Mouse (Mus musculus) liver, embryonic 15.5 days (tissue): ENCODE measurements at regions not wholly inside any gene's neighbourhood (a gene's known extent, or its start where the extent isn't known, plus 50 kb on each side); places are given as distances from the start of the nearest gene placed in this dataset.

Experiments
- ATAC-seq: fragments of 200-750 bp; cut with Nextera tagmentation; 2 replicates; pipeline ENCODE4 v1.8.0; 2017; ENCODE audit warnings: moderate number of reproducible peaks, mild to moderate bottlenecking, moderate library complexity; ENCODE audit not compliant: insufficient read depth
- H3K27ac ChIP-seq: fragments of 300-500 bp; sonication (generic); replicated peaks from 2 replicates; pipeline ENCODE4 v1.5.1; 2015; ENCODE audit warnings: mild to moderate bottlenecking, inconsistent platforms
- H3K27me3 ChIP-seq: fragments of 300-500 bp; sonication (generic); 2 replicates; pipeline ENCODE4 v1.6.1; 2015; ENCODE audit warnings: mild to moderate bottlenecking, inconsistent platforms
- H3K36me3 ChIP-seq: fragments of 300-500 bp; sonication (generic); replicated peaks from 2 replicates; pipeline ENCODE4 v1.6.1; 2015; ENCODE audit warnings: moderate library complexity, mild to moderate bottlenecking, inconsistent platforms
- H3K4me1 ChIP-seq: fragments of 300-500 bp; sonication (generic); replicated peaks from 2 replicates; pipeline ENCODE4 v1.6.1; 2015; ENCODE audit warnings: inconsistent platforms
- H3K4me2 ChIP-seq: fragments of 300-500 bp; sonication (generic); 2 replicates; pipeline ENCODE4 v1.6.1; 2015; ENCODE audit warnings: moderate library complexity, mild to moderate bottlenecking, inconsistent platforms
- H3K4me3 ChIP-seq: fragments of 300-500 bp; sonication (generic); replicated peaks from 2 replicates; pipeline ENCODE4 v1.5.1; 2015; ENCODE audit warnings: mild to moderate bottlenecking, inconsistent platforms
- H3K9ac ChIP-seq: fragments of 300-500 bp; sonication (generic); 2 replicates; pipeline ENCODE4 v1.6.1; 2015; ENCODE audit warnings: moderate library complexity, mild to moderate bottlenecking, inconsistent platforms
- H3K9me3 ChIP-seq: fragments of 300-500 bp; sonication (generic); replicated peaks from 2 replicates; pipeline ENCODE4 v1.6.1; 2016; ENCODE audit warnings: inconsistent platforms
- WGBS: fragments of 180-500 bp; shearing (Covaris S2); methylation state at CpG from one replicate; pipeline ENCODE4 v1.1.7; 2015; ENCODE audit warnings: mixed read lengths; ENCODE audit not compliant: insufficient replicate concordance; 5-methylcytosine and 5-hydroxymethylcytosine counted together

DNA sequence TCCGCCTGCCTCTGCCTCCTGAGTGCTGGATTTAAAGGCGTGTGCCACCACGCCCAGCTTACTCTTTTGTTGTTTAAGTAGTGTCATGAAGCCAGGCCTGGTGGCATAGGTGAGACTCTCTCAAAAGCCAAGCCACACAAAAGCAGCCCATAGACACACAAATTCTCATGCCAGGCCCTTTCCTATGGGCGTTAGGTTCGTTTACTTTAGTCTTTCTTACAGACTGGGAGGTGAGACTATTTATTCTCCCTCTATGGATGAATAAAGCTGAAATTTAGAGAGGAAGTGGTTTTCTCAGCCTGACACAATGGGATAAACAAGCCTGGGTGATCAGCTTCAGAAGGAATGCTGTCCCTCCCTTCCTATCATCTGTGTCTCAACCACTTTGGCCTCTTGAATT, 243.0 kb downstream of the Gm45692 start:
- Histone ChIP-seq H3K4me3 (no peak overlapping the region), H3K4me1 (no peaks in the 10 kb centered on the region), H3K4me2 (no peak overlapping the region), H3K36me3 (no peaks in the 10 kb centered on the region), H3K27ac (no peak overlapping the region), H3K9me3 (no peaks in the 10 kb centered on the region), H3K9ac (no peak overlapping the region), H3K27me3 (no peaks in the 10 kb centered on the region)
- WGBS = 57% methylated on average over 5 of the region's 5 CpGs
- ATAC-seq = no peak

DNA sequence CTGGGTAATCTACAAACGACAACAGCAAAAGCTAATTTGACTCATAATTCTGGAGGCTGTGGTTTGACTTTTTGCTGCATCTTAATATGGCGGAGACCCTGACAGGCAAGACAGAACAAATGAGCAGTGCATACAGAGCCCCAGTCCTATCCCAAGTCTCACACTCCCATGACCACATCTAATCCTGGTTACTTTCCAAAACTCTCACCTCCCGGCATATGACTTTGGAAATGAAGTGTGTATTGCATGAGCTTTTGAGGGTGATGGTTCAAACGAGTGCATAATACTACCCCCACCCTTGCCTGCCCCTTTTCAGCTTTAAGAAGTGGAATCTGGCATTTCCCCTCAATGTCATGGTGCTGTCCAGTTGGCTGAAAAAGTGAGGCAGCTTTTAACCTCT, 244.3 kb downstream of the Gm45692 start:
- no peak overlapping the region for H3K4me2 ChIP-seq
- H3K27me3 ChIP-seq = no peaks in the 10 kb centered on the region
- no peak overlapping the region for H3K4me3 ChIP-seq
- H3K27ac ChIP-seq = no peak overlapping the region
- H3K9me3 ChIP-seq = no peaks in the 10 kb centered on the region
- WGBS = 67% methylated on average over 4 of the region's 4 CpGs
- no peaks in the 10 kb centered on the region for H3K4me1 ChIP-seq
- H3K9ac ChIP-seq = no peak overlapping the region
- no peak for ATAC-seq
- no peaks in the 10 kb centered on the region for H3K36me3 ChIP-seq

DNA sequence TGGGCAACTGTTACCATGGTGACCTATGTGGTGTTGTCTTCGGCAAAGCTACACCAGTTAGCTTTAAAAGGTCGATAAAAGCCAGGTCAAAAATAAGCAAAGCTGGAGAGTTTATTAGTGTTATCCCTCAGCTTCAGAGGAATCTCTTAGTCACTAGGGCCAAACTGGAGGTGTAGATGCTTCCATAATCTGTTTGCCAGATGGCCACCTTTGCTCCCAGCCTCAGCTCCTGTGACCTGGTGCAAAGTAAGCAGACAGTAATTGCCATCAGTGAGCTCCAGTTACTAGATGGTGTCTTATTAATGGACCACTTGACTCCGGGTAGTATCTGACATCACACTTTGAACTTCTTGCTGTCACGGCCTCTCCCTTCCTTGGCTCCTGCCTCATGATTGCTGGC, 245.3 kb downstream of the Gm45692 start:
- no peaks in the 10 kb centered on the region for H3K9me3 ChIP-seq
- no peak for ATAC-seq
- H3K9ac ChIP-seq = no peak overlapping the region
- H3K4me3 ChIP-seq = no peak overlapping the region
- no peak overlapping the region for H3K27ac ChIP-seq
- no peaks in the 10 kb centered on the region for H3K4me1 ChIP-seq
- WGBS = 45% methylated on average over 4 of the region's 4 CpGs
- no peaks in the 10 kb centered on the region for H3K36me3 ChIP-seq
- no peak overlapping the region for H3K4me2 ChIP-seq
- H3K27me3 ChIP-seq = no peaks in the 10 kb centered on the region

DNA sequence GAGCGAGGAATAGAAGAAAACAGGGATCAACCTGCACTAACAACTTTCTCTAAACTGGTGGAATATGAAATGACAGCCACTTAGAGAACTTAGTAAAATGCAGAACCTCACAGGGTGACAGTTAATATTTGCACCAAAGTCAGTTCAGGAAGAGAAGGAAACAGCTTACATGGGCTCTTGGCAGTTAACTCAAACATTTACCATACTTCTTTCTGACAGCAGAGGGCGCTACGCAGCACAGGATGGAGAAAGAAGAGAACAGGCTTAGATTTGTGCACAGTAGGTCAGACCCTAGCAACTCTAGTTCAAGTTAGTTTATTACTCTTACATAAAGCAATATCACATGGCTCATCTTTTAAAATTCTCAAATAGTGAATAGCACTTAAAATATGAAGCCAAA, 261.3 kb downstream of the Gm45692 start:
- no peak overlapping the region for H3K27ac ChIP-seq
- ATAC-seq = no peak
- no peaks in the 10 kb centered on the region for H3K4me1 ChIP-seq
- H3K36me3 ChIP-seq = no peaks in the 10 kb centered on the region
- H3K9me3 ChIP-seq = no peaks in the 10 kb centered on the region
- H3K27me3 ChIP-seq = no peaks in the 10 kb centered on the region
- H3K4me2 ChIP-seq = no peak overlapping the region
- no peak overlapping the region for H3K9ac ChIP-seq
- no peak overlapping the region for H3K4me3 ChIP-seq
- 19% methylated on average over 3 of the region's 3 CpGs for WGBS

DNA sequence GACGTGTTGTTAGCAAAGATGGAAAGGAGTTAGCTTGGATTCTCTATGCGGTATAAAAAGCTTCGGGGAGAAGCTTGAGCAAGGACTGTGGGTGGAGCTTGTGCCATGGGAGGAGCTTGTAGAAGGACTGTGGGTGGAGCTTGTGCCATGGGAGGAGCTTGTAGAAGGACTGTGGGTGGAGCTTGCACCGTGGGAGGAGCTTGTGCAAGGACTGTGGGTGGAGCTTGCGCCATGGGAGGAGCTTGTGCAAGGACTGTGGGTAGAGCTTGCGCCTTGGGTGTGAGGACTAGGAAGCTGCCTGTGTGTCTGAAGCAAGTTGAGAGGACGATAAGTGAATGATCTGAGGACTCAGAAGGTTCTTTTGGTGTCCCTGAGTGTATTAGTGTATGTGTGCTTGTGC, 263.1 kb downstream of the Gm45692 start:
- no peak for ATAC-seq
- WGBS = 66% methylated on average over 7 of the region's 7 CpGs
- Histone ChIP-seq H3K4me1 (no peaks in the 10 kb centered on the region), H3K9me3 (no peaks in the 10 kb centered on the region), H3K4me2 (no peak overlapping the region), H3K36me3 (no peaks in the 10 kb centered on the region), H3K27me3 (no peaks in the 10 kb centered on the region), H3K27ac (no peak overlapping the region), H3K9ac (no peak overlapping the region), H3K4me3 (no peak overlapping the region)

DNA sequence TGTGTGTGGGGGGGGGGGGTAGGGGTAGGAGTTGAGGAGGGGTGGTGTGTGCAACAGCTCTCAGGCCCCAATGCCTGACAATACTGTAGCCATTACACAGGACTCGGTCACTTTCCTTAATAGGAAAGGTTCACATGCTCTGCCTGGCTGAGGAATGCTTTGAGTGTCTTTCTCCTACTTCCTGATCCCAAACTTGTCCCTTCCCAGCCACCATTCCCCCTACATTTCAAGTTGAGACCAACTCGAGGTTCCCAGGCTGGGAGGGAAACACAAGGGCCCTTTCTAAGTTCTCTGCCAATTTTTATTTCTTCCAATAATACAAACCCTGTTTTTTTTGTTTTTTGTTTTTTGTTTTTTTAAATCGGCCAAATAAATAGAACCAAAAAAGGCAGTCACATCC, 264.6 kb downstream of the Gm45692 start:
- no peak for ATAC-seq
- Histone ChIP-seq H3K36me3 (no peaks in the 10 kb centered on the region), H3K9me3 (no peaks in the 10 kb centered on the region), H3K4me2 (no peak overlapping the region), H3K4me1 (no peaks in the 10 kb centered on the region), H3K27me3 (no peaks in the 10 kb centered on the region), H3K27ac (no peak overlapping the region), H3K9ac (no peak overlapping the region), H3K4me3 (no peak overlapping the region)
- 32% methylated on average over 3 of the region's 3 CpGs for WGBS

DNA sequence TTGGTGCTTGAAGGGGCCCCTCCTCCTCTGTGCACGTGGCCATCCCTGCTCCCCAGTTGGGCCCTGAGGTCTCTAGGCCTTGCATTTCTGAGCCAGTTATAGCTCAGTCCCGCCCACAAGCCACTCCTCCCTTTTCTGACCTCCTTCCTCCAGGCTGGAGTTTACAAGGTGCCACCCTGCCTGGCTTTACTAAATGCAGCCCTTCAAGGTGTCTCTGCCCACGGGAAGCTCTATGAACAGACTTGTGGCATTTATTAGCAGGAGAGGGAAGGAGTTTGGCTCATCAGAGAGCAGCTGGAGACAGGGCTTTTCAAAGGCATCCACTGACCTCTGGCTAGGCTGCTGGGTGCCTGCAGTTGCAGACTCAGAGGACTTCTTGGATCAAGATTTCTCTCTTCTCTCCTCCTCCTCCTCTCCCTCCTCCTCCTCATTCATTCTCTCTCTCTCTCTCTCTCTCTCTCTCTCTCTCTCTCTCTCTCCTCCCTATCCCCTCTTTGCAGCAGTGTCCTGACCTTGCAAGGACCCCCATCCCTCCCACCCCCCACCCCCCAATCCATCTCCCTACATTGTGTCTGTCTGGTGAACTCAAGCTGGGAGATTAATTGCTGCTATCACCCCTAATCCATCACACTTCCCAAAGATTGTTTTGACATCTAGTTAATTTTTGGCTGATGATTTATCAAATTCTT, 265.1 kb downstream of the Gm45692 start:
- Histone ChIP-seq H3K36me3 (no peaks in the 10 kb centered on the region), H3K4me3 (no peak overlapping the region), H3K27ac (no peak overlapping the region), H3K9ac (no peak overlapping the region), H3K9me3 (no peaks in the 10 kb centered on the region), H3K27me3 (no peaks in the 10 kb centered on the region), H3K4me2 (no peak overlapping the region), H3K4me1 (no peaks in the 10 kb centered on the region)
- no peak for ATAC-seq
- WGBS = 16% methylated on average over 3 of the region's 3 CpGs

DNA sequence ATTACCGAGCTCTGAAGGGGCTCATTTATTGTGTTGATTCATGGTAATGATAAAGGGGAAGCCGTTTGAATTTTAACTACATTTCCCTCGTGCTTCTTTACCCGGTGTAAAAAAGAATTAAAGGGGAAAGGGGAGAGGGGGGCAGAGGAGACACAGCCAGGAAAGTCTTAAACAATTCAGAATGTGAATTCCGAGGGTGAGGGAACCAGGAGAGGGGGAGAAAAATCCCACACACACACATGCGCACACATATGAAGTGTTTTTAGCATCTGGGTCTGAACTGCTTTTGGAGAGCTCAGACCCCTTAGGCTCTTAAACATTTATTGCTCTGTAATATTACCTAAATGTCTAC, 265.6 kb downstream of the Gm45692 start:
- H3K4me3 ChIP-seq = no peak overlapping the region
- no peak overlapping the region for H3K4me2 ChIP-seq
- 35% methylated on average over 6 of the region's 6 CpGs for WGBS
- H3K4me1 ChIP-seq = no peaks in the 10 kb centered on the region
- no peaks in the 10 kb centered on the region for H3K9me3 ChIP-seq
- no peak overlapping the region for H3K9ac ChIP-seq
- ATAC-seq = no peak
- no peaks in the 10 kb centered on the region for H3K27me3 ChIP-seq
- no peaks in the 10 kb centered on the region for H3K36me3 ChIP-seq
- no peak overlapping the region for H3K27ac ChIP-seq

DNA sequence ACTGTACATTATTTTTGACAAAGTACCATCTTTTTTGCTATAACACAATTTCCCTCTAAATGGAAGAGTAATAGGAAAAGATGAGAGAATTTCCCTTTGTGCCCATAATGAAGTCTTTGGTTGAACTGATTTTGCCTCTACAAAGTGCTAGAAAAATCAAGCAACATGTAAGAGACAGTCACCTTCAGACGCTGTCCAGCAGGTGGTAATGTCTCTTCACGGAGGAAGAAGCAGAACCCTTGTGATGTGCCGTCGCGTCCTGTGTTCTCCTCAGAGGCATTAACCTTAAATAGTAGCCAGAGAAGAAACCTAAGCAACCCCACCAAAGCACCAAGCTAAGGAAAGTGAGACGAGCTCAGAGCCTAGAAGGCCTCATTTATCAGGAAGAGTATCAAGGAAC, 275.7 kb downstream of the Gm45692 start:
- H3K9me3 ChIP-seq = no peaks in the 10 kb centered on the region
- WGBS = 61% methylated on average over 6 of the region's 6 CpGs

DNA sequence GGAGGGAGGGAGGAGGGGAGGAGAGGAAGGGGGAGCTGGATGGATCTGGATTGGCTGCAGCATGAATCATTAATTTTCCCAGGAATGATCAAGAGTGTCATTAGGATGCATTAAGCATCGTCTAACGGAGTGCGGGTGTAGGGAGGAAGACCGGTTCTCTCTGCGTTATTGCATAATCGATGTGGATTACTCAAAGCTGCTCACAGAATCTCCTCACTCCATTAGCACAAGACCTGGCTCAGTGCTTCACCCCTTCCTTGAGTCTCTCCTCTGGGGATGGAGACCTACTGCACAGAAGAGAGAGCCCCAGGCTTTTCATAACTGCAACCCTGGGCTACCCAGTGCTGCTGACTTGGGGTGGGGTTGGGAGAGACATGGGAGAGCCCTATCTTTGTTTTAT, 300.7 kb downstream of the Gm45692 start:
- Histone ChIP-seq H3K4me3 (no peak overlapping the region), H3K27ac (no peak overlapping the region), H3K9ac (no peak overlapping the region), H3K27me3 (no peaks in the 10 kb centered on the region), H3K36me3 (no peaks in the 10 kb centered on the region), H3K4me2 (no peak overlapping the region), H3K4me1 (no peaks in the 10 kb centered on the region), H3K9me3 (no peaks in the 10 kb centered on the region)
- WGBS = 78% methylated on average over 6 of the region's 6 CpGs
- ATAC-seq = no peak

More for the DNA sequence above, 275.7 kb downstream of the Gm45692 start:
- Histone ChIP-seq H3K4me2 (no peak overlapping the region), H3K36me3 (no peaks in the 10 kb centered on the region), H3K9ac (no peak overlapping the region), H3K27me3 (no peaks in the 10 kb centered on the region), H3K4me1 (no peaks in the 10 kb centered on the region), H3K27ac (no peak overlapping the region), H3K4me3 (no peak overlapping the region)
- no peak for ATAC-seq

DNA sequence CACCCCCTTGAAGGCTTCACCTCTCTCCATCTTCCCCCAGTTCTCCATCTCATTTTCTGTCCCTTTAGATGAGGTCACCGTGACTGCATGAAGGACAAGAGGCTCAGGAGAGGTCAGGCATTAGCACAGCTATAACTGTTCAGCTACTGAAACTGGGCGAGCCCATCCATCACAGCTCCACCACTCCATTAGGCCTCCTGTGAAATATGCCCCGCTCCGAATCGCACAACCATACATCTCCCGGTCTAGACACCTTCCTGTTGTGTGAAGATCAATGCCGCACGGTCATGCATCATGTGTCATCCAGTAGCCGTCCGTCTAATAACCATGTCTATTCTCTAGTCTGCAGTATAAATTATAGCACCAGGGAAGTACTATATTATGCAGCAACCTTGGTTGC, 301.2 kb downstream of the Gm45692 start:
- no peak for ATAC-seq
- Histone ChIP-seq H3K27me3 (no peaks in the 10 kb centered on the region), H3K9me3 (no peaks in the 10 kb centered on the region), H3K9ac (no peak overlapping the region), H3K4me1 (no peaks in the 10 kb centered on the region), H3K36me3 (no peaks in the 10 kb centered on the region), H3K4me3 (no peak overlapping the region), H3K4me2 (no peak overlapping the region), H3K27ac (no peak overlapping the region)
- WGBS = 68% methylated on average over 10 of the region's 10 CpGs

DNA sequence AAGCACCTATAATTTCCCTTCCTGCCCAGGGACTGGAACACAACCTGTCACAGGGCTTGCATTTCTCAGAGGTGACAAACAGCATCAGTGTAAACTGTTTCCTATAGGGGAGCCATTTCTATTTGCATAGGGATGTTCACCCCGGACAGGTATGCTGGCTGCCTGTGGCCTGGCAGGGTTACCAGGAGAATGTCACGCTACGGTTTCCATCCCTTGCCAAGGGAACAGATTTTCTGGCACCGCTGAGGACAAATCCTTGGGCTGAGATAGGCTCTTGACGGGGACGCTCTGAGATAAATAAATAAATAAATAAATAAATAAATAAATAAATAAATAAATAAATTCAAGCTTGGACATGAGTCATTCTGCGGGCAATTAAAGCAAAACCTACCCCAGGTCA, 308.0 kb downstream of the Gm45692 start:
- Histone ChIP-seq H3K4me1 (no peaks in the 10 kb centered on the region), H3K4me2 (no peak overlapping the region), H3K4me3 (no peak overlapping the region), H3K27ac (no peak overlapping the region), H3K9me3 (no peaks in the 10 kb centered on the region), H3K36me3 (no peaks in the 10 kb centered on the region), H3K27me3 (no peaks in the 10 kb centered on the region), H3K9ac (no peak overlapping the region)
- ATAC-seq = no peak
- WGBS = 78% methylated on average over 7 of the region's 7 CpGs
